Mouse (Mus musculus) gastrocnemius, adult 2 months (tissue): ENCODE data around the gene Gm21974. TPM values are rescaled to one million over a fixed set of nuclear protein-coding genes. Genes with fewer than 3 reads are reported as not detected.
"Not testable (repeated sequence)": the region's sequence is repeated elsewhere in the genome, so short reads cannot be mapped to it uniquely, and the experiment has no call there.

Experiments
- DNase-seq: peaks from one replicate; pipeline ENCODE4 v3.0.0; 2022
- H3K27ac ChIP-seq: fragments of 200-600 bp; 2 replicates; pipeline ENCODE4 v1.8.1; 2022; ENCODE audit warnings: mild to moderate bottlenecking
- H3K4me3 ChIP-seq: fragments of 200-600 bp; 2 replicates; pipeline ENCODE4 v1.8.1; 2022; ENCODE audit warnings: mild to moderate bottlenecking, moderate library complexity
- CTCF ChIP-seq: fragments of 200-600 bp; IDR thresholded peaks from 2 replicates; pipeline ENCODE4 v1.8.1; 2022; ENCODE audit warnings: antibody characterized with exemption, mild to moderate bottlenecking, moderate library complexity
- intact Hi-C: fragments of 180-260 bp; cut with DNase I; formaldehyde crosslinking; loops from one replicate; pipeline ENCODE4 v1.15.1; 2025
- total RNA-seq, 2 experiments: library from RNA; stranded (reverse); gene quantifications; 2 replicates each; pipeline ENCODE4 v1.2.3; 2021

Gm21974 gene
- total RNA-seq, 2 experiments from 2014 or later = not detected

DNA sequence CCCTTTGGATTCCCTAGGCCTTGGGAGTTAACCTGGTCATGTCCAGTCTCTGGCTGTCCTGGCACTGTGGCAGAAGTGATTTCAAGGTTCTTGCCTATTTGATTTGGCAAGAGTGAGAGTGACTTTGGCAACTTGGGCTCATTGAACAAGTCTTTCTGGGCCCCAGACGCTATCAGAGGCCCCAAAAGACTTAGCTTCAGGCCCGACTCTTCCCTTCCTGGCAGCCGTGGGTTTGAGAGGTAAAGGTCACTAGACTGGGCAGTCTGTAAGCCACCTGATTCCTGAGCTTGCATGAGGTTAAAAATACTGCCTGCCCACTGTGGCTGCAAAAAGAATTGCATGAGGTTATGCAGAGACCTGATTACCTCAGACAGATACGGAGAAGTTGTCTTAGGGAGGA lies 13.4 kb upstream of the Gm21974 start:
- peak; percentile 26; the same call in 1 of the 2 replicates for TF ChIP-seq CTCF
- peak overlapping the region; percentile 43 for H3K4me3 ChIP-seq
- intact Hi-C loops = no loop called here
- H3K27ac ChIP-seq = peak overlapping the region; percentile 94
- peak; percentile 78 for DNase-seq

GRCm38 (mm10) chr7:127907939-127908338 lies 12.7 kb upstream of the Gm21974 start:
- Histone ChIP-seq H3K27ac (peak overlapping the region; percentile 94), H3K4me3 (peak overlapping the region; percentile 39)
- intact Hi-C loops = no loop called here
- no peak for TF ChIP-seq CTCF
- no peak for DNase-seq

DNA sequence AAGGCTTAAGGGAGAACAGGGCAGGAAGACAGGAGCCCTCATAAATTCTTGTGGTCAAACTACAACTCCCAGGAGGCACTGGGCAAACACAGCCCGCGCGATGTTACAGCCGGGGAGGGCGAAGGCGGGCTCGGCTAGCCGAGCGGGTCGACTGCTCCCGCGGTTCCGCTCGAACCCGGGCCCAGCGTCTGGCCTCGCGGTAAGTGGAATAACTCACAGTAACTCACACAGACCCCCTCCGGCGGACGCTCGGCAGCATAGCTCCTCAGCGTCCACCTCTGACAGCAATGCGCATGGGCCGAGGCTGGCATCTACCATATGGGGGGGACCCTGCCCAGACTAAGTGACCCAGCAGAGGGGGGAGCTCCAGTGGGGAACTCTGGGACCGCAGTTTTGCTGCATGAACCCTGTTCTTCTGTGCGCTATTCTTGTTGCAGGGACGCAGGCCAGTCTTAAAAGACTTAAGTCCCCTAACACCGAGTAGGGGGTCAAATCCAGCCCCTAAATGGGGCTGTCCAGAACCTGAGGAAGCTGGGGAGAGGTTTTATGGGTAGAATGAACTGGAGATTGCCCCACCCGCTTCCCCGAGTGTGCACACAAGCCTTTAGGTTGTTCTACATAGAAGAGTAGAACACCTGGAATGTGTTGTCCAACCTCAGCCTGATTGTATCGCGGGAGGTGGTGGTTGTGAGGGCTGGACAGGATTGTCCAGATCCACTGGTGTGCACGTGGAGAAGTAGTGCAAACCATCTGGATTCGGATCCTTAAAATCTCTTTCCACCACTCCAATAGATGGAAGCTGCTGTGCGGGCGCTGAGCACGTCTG lies 8.9 kb upstream of the Gm21974 start, which contains the start of gene Bckdk:
Bckdk (plus strand) TSS at position 112 of the 826 bp plus-strand sequence.
- no peak for TF ChIP-seq CTCF
- peak within 1 kb of the TSS; percentile 91 for H3K4me3 ChIP-seq
- DNase-seq = peak; percentile 87
- peak within 1 kb of the TSS; percentile 97 for H3K27ac ChIP-seq
- intact Hi-C loops = no loop called here

- intact Hi-C loops = no loop called here
- TF ChIP-seq CTCF = no peak
Measured at GRCm38 (mm10) chr7:127901772-127902171, 6.5 kb upstream of the Gm21974 start.

DNA sequence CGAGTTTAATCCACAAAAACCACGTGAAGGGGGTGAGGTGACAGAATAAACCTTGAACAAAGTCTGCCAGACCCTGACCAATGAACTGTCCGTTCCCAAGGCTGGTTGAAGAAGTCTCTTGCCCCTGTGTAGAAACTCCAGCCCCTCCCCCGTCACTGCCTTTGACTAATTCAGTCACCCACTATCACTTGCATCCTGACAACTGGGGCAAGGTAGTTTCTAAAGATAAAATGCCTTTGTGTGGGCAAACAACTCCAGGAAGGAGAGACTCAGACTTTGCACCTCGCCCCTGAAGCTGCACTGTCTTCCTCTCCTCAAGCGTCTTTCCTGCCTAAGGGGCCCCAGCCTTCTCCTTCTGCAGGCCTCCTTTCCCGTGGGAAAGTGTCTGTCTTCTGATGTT lies 4.7 kb upstream of the Gm21974 start:
- no peak overlapping the region for H3K27ac ChIP-seq
- DNase-seq = no peak
- H3K4me3 ChIP-seq = no peak overlapping the region
- intact Hi-C loops = loop anchor here (5.0 kb wide), 1 partner anchor 37 kb away; no protein-coding TSS in a partner anchor
- TF ChIP-seq CTCF = no peak

More at GRCm38 (mm10) chr7:127901772-127902171, 6.5 kb upstream of the Gm21974 start:
- H3K4me3 ChIP-seq = no peak overlapping the region
- no peak overlapping the region for H3K27ac ChIP-seq
- no peak for DNase-seq

DNA sequence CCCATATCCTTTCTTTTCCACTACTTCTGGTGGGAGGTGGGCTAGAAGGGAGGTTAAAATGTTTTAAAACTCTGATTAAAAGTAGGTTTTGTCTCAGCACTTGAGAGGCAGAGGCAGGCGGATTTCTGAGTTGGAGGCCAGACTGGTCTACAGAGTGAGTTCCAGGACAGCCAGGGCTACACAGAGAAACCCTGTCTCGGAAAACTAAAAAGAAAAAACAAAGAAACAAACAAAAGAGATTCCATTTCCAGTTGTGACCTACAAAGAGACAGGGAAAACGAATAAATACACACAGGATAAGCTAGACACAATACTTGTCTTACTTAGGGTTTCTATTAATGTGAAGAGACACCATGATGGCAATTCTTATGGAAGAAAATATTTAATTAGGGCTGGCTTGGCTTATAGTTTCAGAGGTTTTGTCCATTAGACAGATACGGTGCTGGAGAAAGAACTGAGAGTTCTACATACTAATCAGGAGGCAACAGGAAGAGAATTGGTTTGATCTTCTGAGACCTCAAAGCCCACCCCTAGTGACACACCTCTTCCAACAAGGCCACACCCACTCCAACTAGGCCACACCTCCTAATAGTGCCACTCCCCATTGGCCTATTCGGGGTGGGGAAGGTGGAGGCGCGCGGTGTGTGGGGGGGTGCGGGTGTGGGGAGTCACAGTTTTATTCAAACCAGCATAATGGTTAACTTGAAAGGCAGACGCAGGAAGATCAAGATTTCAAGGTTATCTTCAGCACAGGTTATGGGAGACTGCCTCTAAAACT lies 3.1 kb upstream of the Gm21974 start:
- DNase-seq = no peak
- intact Hi-C loops = loop anchor here (5.0 kb wide), 1 partner anchor 39 kb away; no protein-coding TSS in a partner anchor
- TF ChIP-seq CTCF = no peak
- H3K4me3 ChIP-seq = no peak overlapping the region
- H3K27ac ChIP-seq = no peak overlapping the region

DNA sequence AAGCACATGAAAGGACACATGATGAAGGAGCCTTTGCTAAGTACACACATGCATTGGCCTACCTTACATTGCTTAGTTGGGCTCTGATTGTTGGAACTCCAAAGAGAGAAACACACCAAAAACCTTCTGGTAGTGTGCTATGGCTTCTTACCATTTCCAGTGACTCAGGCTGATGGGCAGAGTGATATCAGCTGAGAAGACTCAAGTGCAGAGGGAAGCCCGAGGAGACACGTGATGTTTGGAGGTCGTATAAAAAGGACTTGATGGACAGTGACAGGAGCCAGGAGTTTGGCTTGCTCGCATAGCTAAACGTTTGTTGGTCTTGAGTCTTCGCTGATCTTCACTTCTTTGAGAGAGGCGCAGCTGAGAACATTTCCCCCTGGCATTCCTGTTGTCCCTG lies 2.3 kb upstream of the Gm21974 start:
- Histone ChIP-seq H3K4me3 (no peak overlapping the region), H3K27ac (no peak overlapping the region)
- no peak for TF ChIP-seq CTCF
- DNase-seq = no peak
- intact Hi-C loops = loop anchor here (5.0 kb wide), 1 partner anchor 40 kb away; no protein-coding TSS in a partner anchor

DNA sequence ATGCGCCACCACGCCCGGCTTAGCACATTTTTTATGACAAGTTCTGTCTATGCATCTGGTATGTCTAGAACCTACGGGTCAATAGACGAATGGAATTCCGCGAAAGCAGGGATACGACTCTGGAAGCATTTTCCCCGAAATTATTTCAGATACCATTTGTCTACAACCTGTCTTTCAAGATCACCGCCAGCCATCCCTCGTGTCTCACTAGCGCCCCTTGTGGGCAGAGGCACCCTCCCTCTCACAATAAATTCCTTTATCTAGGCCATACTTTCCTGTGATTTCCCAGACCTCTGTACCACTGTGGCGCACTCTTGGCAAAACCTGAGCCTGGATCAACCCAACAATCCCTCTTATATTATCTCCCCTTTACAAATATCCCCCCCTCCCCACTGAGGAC lies 1.1 kb upstream of the Gm21974 start:
- Histone ChIP-seq H3K4me3 (no peak overlapping the region), H3K27ac (peak overlapping the region; percentile 93)
- intact Hi-C loops = loop anchor here (5.0 kb wide), 1 partner anchor 41 kb away; no protein-coding TSS in a partner anchor
- peak; percentile 76 for TF ChIP-seq CTCF
- peak; percentile 76 for DNase-seq

- DNase-seq = not testable (repeated sequence)
- intact Hi-C loops = loop anchor here (5.0 kb wide), 1 partner anchor 41 kb away; no protein-coding TSS in a partner anchor
- Histone ChIP-seq H3K27ac (peak overlapping the region; percentile 93), H3K4me3 (peak overlapping the region; percentile 90)
Measured at GRCm38 (mm10) chr7:127895891-127896290, 637 bp upstream of the Gm21974 start.

DNA sequence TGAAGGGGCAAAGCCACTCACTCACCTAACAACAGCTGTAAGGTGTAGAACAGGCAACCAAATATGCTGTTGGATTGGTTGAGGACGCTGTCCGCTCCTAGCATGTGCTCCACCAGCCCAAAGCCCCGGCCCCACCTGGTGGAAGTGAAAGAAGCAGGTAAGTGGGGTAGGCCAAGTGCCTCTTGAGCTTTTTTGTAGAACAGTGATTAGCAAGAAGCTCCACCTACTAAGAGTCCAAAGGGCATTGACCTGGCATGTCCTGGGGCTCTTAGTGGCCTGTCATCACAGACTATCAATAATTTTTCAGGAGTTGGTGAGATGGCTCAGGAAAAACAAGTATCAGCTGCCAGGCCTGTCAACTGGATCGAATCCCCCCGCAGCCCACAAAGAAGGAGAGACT lies 774 bp downstream of the Gm21974 start:
- Histone ChIP-seq H3K27ac (peak overlapping the region; percentile 93), H3K4me3 (peak overlapping the region; percentile 90)
- DNase-seq = no peak
- intact Hi-C loops = no loop called here
- no peak for TF ChIP-seq CTCF

DNA sequence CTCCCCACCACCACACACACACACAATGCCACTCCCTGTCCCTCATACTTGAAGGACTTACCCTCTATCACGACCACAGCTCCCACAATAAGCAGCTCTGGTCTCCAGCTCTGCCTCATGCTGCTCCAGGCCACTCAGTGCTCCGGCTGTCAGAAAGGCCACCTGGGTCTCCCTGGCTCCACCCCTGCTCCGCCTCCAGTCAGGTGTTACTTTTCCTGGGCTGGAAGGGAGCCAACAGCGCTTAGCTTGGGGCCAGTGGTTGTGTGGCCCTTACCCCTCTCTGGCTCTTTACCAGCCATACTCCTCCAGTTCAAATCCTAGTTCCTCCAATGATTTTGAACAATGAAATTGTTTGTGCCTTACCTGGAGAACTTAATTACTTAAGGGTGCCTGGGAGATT lies 4.5 kb downstream of the Gm21974 start, which contains the start of gene Prss53:
Prss53 (minus strand) TSS at position 173 of the 400 bp plus-strand sequence.
- TF ChIP-seq CTCF = no peak
- intact Hi-C loops = no loop called here
- Histone ChIP-seq H3K4me3 (no peak within 1 kb of the TSS), H3K27ac (no peak within 1 kb of the TSS)
- DNase-seq = no peak

- no peak overlapping the region for H3K27ac ChIP-seq
- no peak for DNase-seq
- H3K4me3 ChIP-seq = no peak overlapping the region
- no peak for TF ChIP-seq CTCF
- intact Hi-C loops = no loop called here
Measured at GRCm38 (mm10) chr7:127888821-127889220, 6.4 kb downstream of the Gm21974 start.

GRCm38 (mm10) chr7:127887781-127888180 lies 7.5 kb downstream of the Gm21974 start:
- H3K4me3 ChIP-seq = no peak overlapping the region
- H3K27ac ChIP-seq = no peak overlapping the region
- no peak for TF ChIP-seq CTCF
- intact Hi-C loops = no loop called here
- DNase-seq = no peak
